Mouse (Mus musculus) regulatory T cell (primary cell): ENCODE results near the gene D930007J09Rik.

Experiments
- in situ Hi-C: fragments of 300-600 bp; cut with MboI, MseI; formaldehyde crosslinking; loops from one replicate; pipeline ENCODE4 v1.15.1; 2025; ENCODE audit warnings: high pct_unique_total_duplicates

D930007J09Rik gene

DNA sequence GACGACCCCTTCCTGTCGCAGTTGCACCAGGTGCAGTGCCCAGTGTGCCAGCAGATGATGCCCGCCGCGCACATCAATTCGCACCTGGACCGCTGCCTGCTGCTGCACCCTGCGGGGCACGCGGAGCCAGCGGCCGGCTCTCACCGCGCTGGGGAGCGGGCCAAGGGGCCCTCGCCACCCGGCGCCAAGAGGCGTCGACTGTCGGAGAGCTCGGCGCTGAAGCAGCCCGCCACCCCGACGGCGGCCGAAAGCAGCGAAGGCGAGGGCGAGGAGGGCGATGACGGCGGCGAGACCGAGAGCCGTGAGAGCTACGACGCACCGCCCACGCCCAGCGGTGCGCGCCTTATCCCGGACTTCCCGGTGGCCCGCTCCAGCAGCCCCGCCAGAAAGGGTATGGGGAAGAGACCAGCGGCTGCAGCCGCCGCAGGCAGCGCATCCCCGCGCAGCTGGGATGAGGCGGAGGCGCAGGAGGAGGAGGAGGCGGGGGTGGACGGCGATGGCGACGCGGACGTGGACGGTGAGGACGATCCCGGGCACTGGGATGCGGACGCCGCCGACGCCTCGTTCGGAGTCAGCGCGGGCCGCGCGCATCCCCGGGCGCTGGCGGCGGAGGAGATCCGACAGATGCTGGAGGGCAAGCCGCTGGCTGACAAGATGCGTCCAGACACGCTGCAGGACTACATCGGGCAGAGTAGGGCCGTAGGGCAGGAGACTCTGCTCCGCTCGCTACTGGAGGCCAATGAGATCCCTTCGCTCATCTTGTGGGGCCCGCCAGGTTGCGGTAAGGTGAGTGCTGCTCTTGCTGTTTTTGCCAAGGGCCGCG lies at the start of gene D930007J09Rik:
Gene D930007J09Rik, minus strand, starts transcription at position 591 of the 823 bp plus-strand sequence.
- in situ Hi-C loops: no loop called here

DNA sequence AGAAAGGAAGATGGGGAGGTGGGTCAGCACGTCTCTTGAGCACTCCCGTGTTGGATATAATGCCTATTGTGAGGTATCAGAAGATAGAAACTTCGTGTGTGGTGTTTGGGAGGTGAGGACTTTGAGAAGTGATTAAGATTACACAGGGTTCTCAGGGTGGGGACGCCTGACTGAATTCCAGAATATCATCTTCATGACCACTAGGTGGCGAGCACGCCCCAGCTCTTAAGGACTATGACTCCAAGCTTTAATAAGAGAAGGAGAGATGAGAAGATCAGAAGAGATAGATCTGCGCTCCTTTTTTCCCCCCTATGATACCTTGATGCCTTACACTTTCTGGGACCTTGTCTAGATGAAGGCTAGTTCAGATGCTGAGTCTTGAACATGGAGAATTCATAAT lies 49.3 kb upstream of the D930007J09Rik start:
- in situ Hi-C loops: loop anchor here (10.0 kb wide), 1 partner anchor 1053 kb away; the partner anchor contains the start of gene Serpinb6c

DNA sequence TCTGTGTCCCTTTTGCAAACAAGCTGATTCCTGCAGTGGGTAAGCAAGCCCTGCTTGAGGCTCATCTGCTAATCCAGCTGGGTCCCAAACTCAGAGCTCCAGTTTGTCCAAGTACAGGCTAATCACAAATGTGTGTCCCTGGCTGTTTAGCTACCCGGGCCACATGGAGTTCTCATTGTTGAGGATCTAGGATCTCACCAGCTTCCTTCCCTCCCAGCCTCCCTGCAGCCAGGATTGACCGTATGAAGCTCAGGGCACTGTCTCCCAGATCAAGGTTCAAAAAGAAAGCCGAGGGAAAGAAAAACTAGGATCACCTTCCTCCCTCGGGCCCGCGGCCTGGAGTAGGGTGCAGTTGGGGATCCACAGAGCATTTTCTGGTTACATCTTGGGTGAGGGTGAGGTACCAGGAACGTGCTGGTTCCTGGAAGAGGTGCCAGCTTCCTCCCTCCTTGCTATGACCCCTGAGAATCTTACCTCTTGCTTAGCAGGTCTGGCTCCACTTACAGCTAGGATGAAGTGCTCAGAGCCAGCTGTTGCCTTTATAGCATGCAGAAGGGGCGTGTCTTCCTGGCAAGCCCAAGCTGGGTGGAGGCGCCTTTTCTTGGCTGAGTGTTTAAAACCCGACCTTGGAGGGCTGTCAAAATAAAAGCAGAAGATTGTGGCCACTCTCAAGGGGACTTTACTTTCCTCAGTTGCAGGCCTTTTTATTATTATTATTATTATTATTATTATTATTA lies 48.2 kb upstream of the D930007J09Rik start, which contains the start of gene Serpinb1a:
Gene Serpinb1a, minus strand, starts transcription at position 518 of the 737 bp plus-strand sequence.
- in situ Hi-C loops: loop anchor here (10.0 kb wide), 1 partner anchor 1054 kb away; the partner anchor contains the start of gene Serpinb6c

GRCm38 (mm10) chr13:32850156-32850555 lies 47.5 kb upstream of the D930007J09Rik start:
- in situ Hi-C loops: loop anchor here (10.0 kb wide), 1 partner anchor 1055 kb away; the partner anchor contains the start of gene Serpinb6c

GRCm38 (mm10) chr13:32849531-32850123 lies 47.0 kb upstream of the D930007J09Rik start:
- in situ Hi-C loops: loop anchor here (10.0 kb wide), 1 partner anchor 1055 kb away; the partner anchor contains the start of gene Serpinb6c

GRCm38 (mm10) chr13:32849092-32849491 lies 46.4 kb upstream of the D930007J09Rik start:
- in situ Hi-C loops: no loop called here

DNA sequence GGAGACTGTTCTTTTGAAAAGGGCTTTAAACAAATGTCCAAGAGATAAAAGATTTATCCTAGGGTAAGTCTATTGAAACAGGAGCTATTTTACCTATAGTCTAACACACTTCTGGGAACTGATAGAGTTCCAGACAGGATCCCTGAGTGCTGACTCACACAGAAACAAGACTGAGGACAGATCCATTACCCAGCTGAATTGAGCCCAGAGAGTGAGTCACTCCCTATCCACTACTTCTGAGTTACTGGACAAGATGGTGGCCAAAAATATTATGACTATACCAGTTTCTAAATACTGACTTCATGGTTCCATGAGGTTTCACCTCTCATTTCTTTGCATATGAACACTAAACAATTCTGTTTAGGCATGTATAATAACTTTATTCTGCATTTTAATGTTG lies 43.6 kb upstream of the D930007J09Rik start:
- in situ Hi-C loops: no loop called here

DNA sequence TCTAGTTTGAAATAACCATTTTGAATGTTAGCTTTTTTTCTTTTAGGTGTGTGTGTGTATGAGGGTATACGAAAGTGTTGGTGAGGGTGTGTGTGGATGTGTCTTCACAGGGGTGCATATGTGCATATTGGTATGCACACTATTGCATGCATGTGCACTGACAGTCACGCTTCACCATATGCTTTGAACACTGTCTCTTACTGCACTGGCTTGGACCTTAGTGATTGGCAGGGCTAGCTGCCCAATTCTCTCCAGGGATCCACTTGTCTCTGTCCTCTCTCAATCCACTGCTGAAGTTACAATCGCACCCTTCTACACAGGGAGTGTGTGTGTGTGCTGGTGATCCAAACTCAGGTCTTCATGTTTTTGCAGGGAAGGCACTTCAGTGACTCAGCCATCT lies 38.7 kb upstream of the D930007J09Rik start:
- in situ Hi-C loops: no loop called here

DNA sequence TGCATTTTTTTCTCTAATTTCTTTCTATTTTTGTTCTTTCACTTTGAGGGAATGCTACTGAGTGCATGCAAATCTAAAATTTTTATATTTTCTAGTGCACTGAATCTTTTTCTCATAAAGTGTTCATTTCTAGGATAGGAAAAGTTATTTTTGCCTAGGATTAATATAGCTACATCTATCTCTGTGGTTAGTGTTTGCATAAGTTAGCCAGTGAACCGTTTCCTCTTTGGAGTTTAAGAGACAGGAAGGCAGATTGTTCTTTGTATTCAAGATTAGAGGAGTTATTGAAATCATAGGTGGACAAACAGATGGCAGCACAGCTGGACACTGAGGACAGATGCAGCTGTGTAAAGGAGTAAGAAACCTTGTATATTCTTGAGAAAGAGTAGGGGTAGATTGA lies 36.7 kb upstream of the D930007J09Rik start:
- in situ Hi-C loops: no loop called here

GRCm38 (mm10) chr13:32834513-32834912 lies 31.9 kb upstream of the D930007J09Rik start:
- in situ Hi-C loops: no loop called here

DNA sequence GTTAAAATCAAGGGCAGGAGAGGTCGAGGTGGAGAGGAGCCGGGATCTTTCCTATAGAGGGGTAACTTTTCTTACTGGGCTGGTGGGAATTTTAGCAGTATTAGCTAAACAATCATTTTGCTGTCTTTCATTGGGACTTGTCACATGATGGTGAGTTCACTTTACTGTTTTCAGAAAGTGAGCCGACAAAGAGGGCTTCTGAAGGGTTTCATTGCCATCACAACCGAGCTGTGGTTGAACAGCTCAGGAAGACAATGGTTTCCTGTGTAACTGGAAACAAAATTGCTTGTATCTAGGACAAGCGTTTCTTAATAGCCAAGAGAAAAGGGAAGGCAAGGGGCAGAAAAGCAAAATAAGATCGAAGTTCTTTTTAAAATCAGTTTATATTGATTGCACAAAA lies 30.6 kb upstream of the D930007J09Rik start:
- in situ Hi-C loops: no loop called here

GRCm38 (mm10) chr13:32832776-32833175 lies 30.1 kb upstream of the D930007J09Rik start:
- in situ Hi-C loops: no loop called here

GRCm38 (mm10) chr13:32831505-32832273 lies 29.0 kb upstream of the D930007J09Rik start:
- in situ Hi-C loops: no loop called here

- in situ Hi-C loops: loop anchor here (10.0 kb wide), 1 partner anchor 1906 kb away; the partner anchor contains the start of gene Fam50b
These were observed 26.2 kb upstream of the D930007J09Rik start for GRCm38 (mm10) chr13:32828886-32829285.

GRCm38 (mm10) chr13:32827951-32828350 lies 25.3 kb upstream of the D930007J09Rik start:
- in situ Hi-C loops: loop anchor here (10.0 kb wide), 1 partner anchor 1907 kb away; the partner anchor contains the start of gene Fam50b

GRCm38 (mm10) chr13:32827111-32827822 lies 24.6 kb upstream of the D930007J09Rik start:
- in situ Hi-C loops: loop anchor here (10.0 kb wide), 1 partner anchor 1908 kb away; the partner anchor contains the start of gene Fam50b

- in situ Hi-C loops: loop anchor here (10.0 kb wide), 1 partner anchor 1909 kb away; the partner anchor contains the start of gene Fam50b
These were observed 22.9 kb upstream of the D930007J09Rik start for GRCm38 (mm10) chr13:32825546-32825945.

GRCm38 (mm10) chr13:32824377-32825330 lies 22.0 kb upstream of the D930007J09Rik start:
- in situ Hi-C loops: loop anchor here (10.0 kb wide), 1 partner anchor 1910 kb away; the partner anchor contains the start of gene Fam50b

DNA sequence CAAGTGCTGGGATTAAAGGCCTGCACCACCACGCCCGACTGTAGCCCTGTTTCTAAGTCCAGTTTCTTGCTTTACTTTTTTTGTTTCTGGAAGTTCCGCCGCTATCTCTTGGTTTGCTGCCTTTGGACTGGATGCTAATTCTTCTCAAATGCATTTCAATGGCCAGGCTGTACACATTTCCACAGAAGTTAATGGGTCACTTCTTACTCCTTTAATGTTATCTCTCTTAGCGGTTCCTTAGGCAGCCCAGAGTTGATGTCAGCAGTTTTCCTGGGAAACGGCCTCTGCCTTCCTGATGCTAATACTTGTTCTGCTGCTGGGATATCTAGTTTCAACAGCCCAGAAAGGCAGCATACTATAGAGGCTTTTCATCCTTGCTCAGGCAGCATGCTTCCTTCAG lies 20.5 kb upstream of the D930007J09Rik start:
- in situ Hi-C loops: loop anchor here (10.0 kb wide), 1 partner anchor 1912 kb away; the partner anchor contains the start of gene Fam50b
